Mouse (Mus musculus) layer of hippocampus, adult 18-20 months (tissue): ENCODE data around the gene Nek7. TPM values are rescaled to one million over a fixed set of nuclear protein-coding genes. Genes with fewer than 3 reads are reported as not detected.

Experiments
- DNase-seq, 2 experiments: peaks; one replicate each; pipeline ENCODE4 v3.0.0; 2022; ENCODE audit warnings: low spot score in 2 of 2
- long read RNA-seq: library from polyadenylated mRNA; stranded (forward); transcript quantifications from one replicate; pipeline ENCODE4 v2.0.0, GENCODE M21; 2021
- total RNA-seq, 2 experiments: library from RNA; stranded (reverse); gene quantifications; 2 replicates each; pipeline ENCODE4 v1.2.3; 2021

Nek7 gene
- 10 to 100 TPM; 35.9 to 39.7 TPM for total RNA-seq
- long read RNA-seq, full-length matches to known transcripts = 81 of 93 reads
- long read RNA-seq, partial matches to known transcripts = 1 of 93 reads
- long read RNA-seq, other reads (novel, unspliced or antisense) = 11 of 93 reads

GRCm38 (mm10) chr1:138619996-138620461, at the start of gene Nek7:
Gene Nek7, minus strand, starts transcription at chr1:138620141.
- DNase-seq = peak in 1 of 2 experiments; percentile 57

- no peak for DNase-seq
Observed at GRCm38 (mm10) chr1:138662342-138662741, 42.4 kb upstream of the Nek7 start.

GRCm38 (mm10) chr1:138654212-138654611, 34.3 kb upstream of the Nek7 start:
- no peak for DNase-seq

- no peak for DNase-seq
Observed at GRCm38 (mm10) chr1:138644991-138645390, 25.1 kb upstream of the Nek7 start.

GRCm38 (mm10) chr1:138643306-138643830, 23.4 kb upstream of the Nek7 start:
- no peak for DNase-seq

GRCm38 (mm10) chr1:138640934-138641461, 21.1 kb upstream of the Nek7 start:
- DNase-seq = no peak

GRCm38 (mm10) chr1:138637850-138638249, 17.9 kb upstream of the Nek7 start:
- DNase-seq = peak in 1 of 2 experiments; percentile 18

GRCm38 (mm10) chr1:138634561-138634960, 14.6 kb upstream of the Nek7 start:
- no peak for DNase-seq

GRCm38 (mm10) chr1:138628919-138629318, 9.0 kb upstream of the Nek7 start:
- no peak for DNase-seq

GRCm38 (mm10) chr1:138628486-138628885, 8.5 kb upstream of the Nek7 start:
- no peak for DNase-seq

- no peak for DNase-seq
Observed at GRCm38 (mm10) chr1:138627804-138628203, 7.9 kb upstream of the Nek7 start.

- DNase-seq = no peak
Observed at GRCm38 (mm10) chr1:138626288-138626687, 6.3 kb upstream of the Nek7 start.

GRCm38 (mm10) chr1:138623870-138624269, 3.9 kb upstream of the Nek7 start:
- no peak for DNase-seq

- no peak for DNase-seq
Observed at GRCm38 (mm10) chr1:138622831-138623230, 2.9 kb upstream of the Nek7 start.

- DNase-seq = no peak
Observed at GRCm38 (mm10) chr1:138622431-138622830, 2.5 kb upstream of the Nek7 start.

- peak; percentile 93 to 98 for DNase-seq
Observed at GRCm38 (mm10) chr1:138619114-138619971, 598 bp downstream of the Nek7 start.

- DNase-seq = peak; percentile 33 to 77
Observed at GRCm38 (mm10) chr1:138618012-138618354, 2.0 kb downstream of the Nek7 start.

- DNase-seq = no peak
Observed at GRCm38 (mm10) chr1:138617279-138618011, 2.5 kb downstream of the Nek7 start.

GRCm38 (mm10) chr1:138615388-138615787, 4.6 kb downstream of the Nek7 start:
- no peak for DNase-seq

GRCm38 (mm10) chr1:138614552-138615287, 5.2 kb downstream of the Nek7 start:
- no peak for DNase-seq

GRCm38 (mm10) chr1:138612177-138612576, 7.8 kb downstream of the Nek7 start:
- DNase-seq = no peak
